Mouse (Mus musculus) embryonic stem cell, embryonic (primary cell): ENCODE results near the gene Trim26.

Experiments
- CTCF ChIA-PET, 4 experiments: fragments of 300-600 bp in 2 of 4; fragments of 350-600 bp in 2 of 4; sonication (Branson Sonifier 250); formaldehyde crosslinking; loops; one replicate each; lab custom pipeline; 2022; ENCODE audit warnings: inconsistent platforms in 2 of 4; lab: Charles Lee
- POLR2A ChIA-PET, 4 experiments: fragments of 300-600 bp in 2 of 4; fragments of 350-600 bp in 2 of 4; sonication (Branson Sonifier 250); formaldehyde crosslinking; loops; one replicate each; lab custom pipeline; 2022; ENCODE audit warnings: antibody characterized with exemption in 4 of 4, inconsistent platforms in 1 of 4; lab: Charles Lee

The Trim26 gene

GRCm38 (mm10) chr17:36908235-36908634 is 71.3 kb downstream of the Trim26 start:
- CTCF ChIA-PET = interaction anchor here in 2 of 4 experiments (0.5 to 1.0 kb wide), 2 partner anchors 15 to 308 kb away, joined by 3 to 8 read pairs; no protein-coding TSS in a partner anchor
- POLR2A ChIA-PET = interaction anchor here in 2 of 4 experiments (0.9 to 1.5 kb wide), 3 partner anchors 12 to 71 kb away, joined by 3 to 5 read pairs (median 4); partner anchors contain the start of gene Trim26 (in 1 of the 2)
